Mouse (Mus musculus): Measurements from ENCODE around the gene Senp7. TPM values are rescaled to one million over a fixed set of nuclear protein-coding genes. Genes with fewer than 3 reads are reported as not detected.
A peak's percentile ranks its signal among the peaks of the same experiment; 100 is the strongest.

Senp7 gene
- polyA plus RNA-seq, 1 experiment from 2014 or later, result 10.5 TPM

- H3K27me3 ChIP-seq (replicated peaks; ENCODE audit: control insufficient read depth, insufficient read depth, low read length), result no peaks in the 10 kb centered on the region
- WGBS, result 91% methylated on average over 9 of the region's 9 CpGs
- no peak overlapping the region for H3K27ac ChIP-seq (ENCODE audit: low read depth, low read length)
- ATAC-seq, result no peak
- H3K36me3 ChIP-seq (ENCODE audit: control insufficient read depth, insufficient read depth), result peaks cover 22% of the 10 kb centered on the region
- TF ChIP-seq CTCF (IDR thresholded peaks at IDR 0.05; ENCODE audit: low read depth), result no peak
- no peaks in the 10 kb centered on the region for H3K4me1 ChIP-seq (replicated peaks; ENCODE audit: control insufficient read depth, insufficient read depth, low read length)
- H3K4me2 ChIP-seq (replicated peaks; ENCODE audit: low read depth), result no peak overlapping the region
- H3K9me3 ChIP-seq (ENCODE audit: control insufficient read depth), result no peaks in the 10 kb centered on the region
- H3K4me3 ChIP-seq (ENCODE audit: low read depth, low read length), result no peak overlapping the region
- no peak overlapping the region for H3K9ac ChIP-seq (ENCODE audit: low read depth, low read length)
Observed at GRCm38 (mm10) chr16:56188198-56188597, 140.1 kb downstream of the Senp7 start.

GRCm38 (mm10) chr16:56204051-56204450 lies 155.9 kb downstream of the Senp7 start, which contains the start of gene Impg2:
Gene Impg2 (plus strand): TSS chr16:56204313.
- Histone ChIP-seq H3K27ac (ENCODE audit: low read depth, low read length) (no peak within 1 kb of the TSS), H3K27me3 (replicated peaks; ENCODE audit: control insufficient read depth, insufficient read depth, low read length) (no peaks in the 10 kb centered on the region), H3K4me3 (ENCODE audit: low read depth, low read length) (no peak within 1 kb of the TSS), H3K4me1 (replicated peaks; ENCODE audit: control insufficient read depth, insufficient read depth, low read length) (no peaks in the 10 kb centered on the region), H3K36me3 (ENCODE audit: control insufficient read depth, insufficient read depth) (no peaks in the 10 kb centered on the region), H3K4me2 (replicated peaks; ENCODE audit: low read depth) (no peak within 1 kb of the TSS), H3K9me3 (ENCODE audit: control insufficient read depth) (no peaks in the 10 kb centered on the region), H3K9ac (ENCODE audit: low read depth, low read length) (no peak within 1 kb of the TSS)
- TF ChIP-seq CTCF (IDR thresholded peaks at IDR 0.05; ENCODE audit: low read depth), result no peak
- 60% methylated on average over 6 of the region's 6 CpGs for WGBS
- ATAC-seq, result no peak

GRCm38 (mm10) chr16:56212740-56213139 lies 164.6 kb downstream of the Senp7 start:
- H3K27me3 ChIP-seq (replicated peaks; ENCODE audit: control insufficient read depth, insufficient read depth, low read length), result no peaks in the 10 kb centered on the region
- TF ChIP-seq CTCF (IDR thresholded peaks at IDR 0.05; ENCODE audit: low read depth), result no peak
- no peaks in the 10 kb centered on the region for H3K9me3 ChIP-seq (ENCODE audit: control insufficient read depth)
- ATAC-seq, result no peak
- WGBS, result 57% methylated on average over 3 of the region's 3 CpGs
- H3K9ac ChIP-seq (ENCODE audit: low read depth, low read length), result no peak overlapping the region
- H3K36me3 ChIP-seq (ENCODE audit: control insufficient read depth, insufficient read depth), result no peaks in the 10 kb centered on the region
- no peak overlapping the region for H3K4me2 ChIP-seq (replicated peaks; ENCODE audit: low read depth)
- no peaks in the 10 kb centered on the region for H3K4me1 ChIP-seq (replicated peaks; ENCODE audit: control insufficient read depth, insufficient read depth, low read length)
- H3K4me3 ChIP-seq (ENCODE audit: low read depth, low read length), result no peak overlapping the region
- no peak overlapping the region for H3K27ac ChIP-seq (ENCODE audit: low read depth, low read length)

DNA sequence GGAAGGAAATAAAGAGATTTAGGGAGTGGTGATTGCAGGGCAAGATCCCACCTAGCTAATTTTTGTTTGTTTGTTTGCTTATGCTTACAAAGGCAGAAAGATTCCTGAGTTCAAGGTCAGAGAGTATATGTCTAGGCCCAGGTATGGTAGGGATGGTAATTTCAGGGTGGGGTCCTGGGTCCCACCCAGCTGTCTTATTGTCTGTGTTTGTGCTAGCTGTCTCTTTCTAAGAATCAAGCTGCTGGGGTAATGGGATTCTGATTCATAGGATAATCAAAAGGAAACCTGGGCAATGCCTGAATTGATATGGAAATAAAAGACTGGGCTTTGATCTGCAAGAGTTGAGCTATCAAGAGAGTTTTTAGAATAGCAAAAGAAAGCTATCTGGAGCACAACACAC lies 179.5 kb downstream of the Senp7 start:
- Histone ChIP-seq H3K9ac (ENCODE audit: low read depth, low read length) (no peak overlapping the region), H3K27ac (ENCODE audit: low read depth, low read length) (no peak overlapping the region), H3K4me3 (ENCODE audit: low read depth, low read length) (no peak overlapping the region), H3K9me3 (ENCODE audit: control insufficient read depth) (no peaks in the 10 kb centered on the region), H3K4me2 (replicated peaks; ENCODE audit: low read depth) (no peak overlapping the region), H3K4me1 (replicated peaks; ENCODE audit: control insufficient read depth, insufficient read depth, low read length) (no peaks in the 10 kb centered on the region), H3K27me3 (replicated peaks; ENCODE audit: control insufficient read depth, insufficient read depth, low read length) (no peaks in the 10 kb centered on the region), H3K36me3 (ENCODE audit: control insufficient read depth, insufficient read depth) (no peaks in the 10 kb centered on the region)
- no peak for ATAC-seq
- no peak for TF ChIP-seq CTCF (IDR thresholded peaks at IDR 0.05; ENCODE audit: low read depth)

GRCm38 (mm10) chr16:56229455-56229854 lies 181.3 kb downstream of the Senp7 start:
- ATAC-seq, result no peak
- 26% methylated on average over 2 of the region's 2 CpGs for WGBS

DNA sequence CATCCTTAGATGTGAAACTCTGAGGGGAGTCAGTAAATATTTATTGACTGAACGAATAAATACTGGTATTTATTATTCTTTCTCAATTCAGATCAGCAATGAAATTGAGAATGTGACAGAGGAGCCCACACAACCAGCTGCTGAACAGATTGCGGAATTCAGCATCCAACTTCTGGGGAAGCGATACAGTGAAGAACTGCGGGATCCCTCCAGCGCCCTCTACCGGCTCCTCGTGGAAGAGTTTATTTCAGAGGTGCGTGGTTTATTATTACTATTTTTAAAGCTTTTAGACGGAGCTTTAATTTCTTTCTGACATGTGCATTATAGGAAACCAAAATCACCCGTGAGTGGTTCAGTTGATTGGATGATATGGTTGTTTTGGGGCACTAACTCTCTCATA lies 183.2 kb downstream of the Senp7 start:
- H3K4me3 ChIP-seq (ENCODE audit: low read depth, low read length), result no peak overlapping the region
- H3K9ac ChIP-seq (ENCODE audit: low read depth, low read length), result no peak overlapping the region
- H3K27ac ChIP-seq (ENCODE audit: low read depth, low read length), result no peak overlapping the region
- H3K4me2 ChIP-seq (replicated peaks; ENCODE audit: low read depth), result no peak overlapping the region
- TF ChIP-seq CTCF (IDR thresholded peaks at IDR 0.05; ENCODE audit: low read depth), result peak; percentile 57
- no peaks in the 10 kb centered on the region for H3K9me3 ChIP-seq (ENCODE audit: control insufficient read depth)
- ATAC-seq, result no peak
- H3K27me3 ChIP-seq (replicated peaks; ENCODE audit: control insufficient read depth, insufficient read depth, low read length), result no peaks in the 10 kb centered on the region
- WGBS, result 53% methylated on average over 10 of the region's 10 CpGs
- H3K4me1 ChIP-seq (replicated peaks; ENCODE audit: control insufficient read depth, insufficient read depth, low read length), result no peaks in the 10 kb centered on the region
- no peaks in the 10 kb centered on the region for H3K36me3 ChIP-seq (ENCODE audit: control insufficient read depth, insufficient read depth)

More at GRCm38 (mm10) chr16:56229455-56229854, 181.3 kb downstream of the Senp7 start:
- Histone ChIP-seq H3K27ac (ENCODE audit: low read depth, low read length) (no peak overlapping the region), H3K9ac (ENCODE audit: low read depth, low read length) (no peak overlapping the region), H3K4me2 (replicated peaks; ENCODE audit: low read depth) (no peak overlapping the region), H3K27me3 (replicated peaks; ENCODE audit: control insufficient read depth, insufficient read depth, low read length) (no peaks in the 10 kb centered on the region), H3K36me3 (ENCODE audit: control insufficient read depth, insufficient read depth) (no peaks in the 10 kb centered on the region), H3K4me1 (replicated peaks; ENCODE audit: control insufficient read depth, insufficient read depth, low read length) (no peaks in the 10 kb centered on the region), H3K4me3 (ENCODE audit: low read depth, low read length) (no peak overlapping the region), H3K9me3 (ENCODE audit: control insufficient read depth) (no peaks in the 10 kb centered on the region)
- TF ChIP-seq CTCF (IDR thresholded peaks at IDR 0.05; ENCODE audit: low read depth), result no peak

- Histone ChIP-seq H3K36me3 (ENCODE audit: control insufficient read depth, insufficient read depth) (no peaks in the 10 kb centered on the region), H3K27me3 (replicated peaks; ENCODE audit: control insufficient read depth, insufficient read depth, low read length) (no peaks in the 10 kb centered on the region), H3K4me1 (replicated peaks; ENCODE audit: control insufficient read depth, insufficient read depth, low read length) (no peaks in the 10 kb centered on the region), H3K9me3 (ENCODE audit: control insufficient read depth) (no peaks in the 10 kb centered on the region), H3K4me3 (ENCODE audit: low read depth, low read length) (no peak overlapping the region), H3K9ac (ENCODE audit: low read depth, low read length) (no peak overlapping the region), H3K4me2 (replicated peaks; ENCODE audit: low read depth) (no peak overlapping the region), H3K27ac (ENCODE audit: low read depth, low read length) (no peak overlapping the region)
- no peak for ATAC-seq
- WGBS, result 74% methylated on average over 10 of the region's 10 CpGs
- no peak for TF ChIP-seq CTCF (IDR thresholded peaks at IDR 0.05; ENCODE audit: low read depth)
Observed at GRCm38 (mm10) chr16:56232736-56233135, 184.6 kb downstream of the Senp7 start.

Small RNAs within 50 kb of the gene (microRNA-seq; reads per million reads assigned to microRNA genes)
- not detected for gene Gm24047

Other genes starting within 250 kb of the Senp7 start
- gene Nfkbiz, start 209.4 kb upstream of the Senp7 start, polyA plus RNA-seq (2015; fragmentation: Nextera tagmentation; extraction: Ambion mirVana), result 7.8 and 8.8 TPM in 2 replicates
- gene Nxpe3, start 153.1 kb upstream of the Senp7 start, polyA plus RNA-seq (2015; fragmentation: Nextera tagmentation; extraction: Ambion mirVana), result 0.72 and 1.0 TPM in 2 replicates
- gene Cep97, start 113.5 kb upstream of the Senp7 start, polyA plus RNA-seq (2015; fragmentation: Nextera tagmentation; extraction: Ambion mirVana), result 1.5 and 1.9 TPM in 2 replicates
- 521 and 527 TPM in 2 replicates for gene Rpl24, start 82.1 kb upstream of the Senp7 start, polyA plus RNA-seq (2015; fragmentation: Nextera tagmentation; extraction: Ambion mirVana)
- gene Zbtb11, start 74.5 kb upstream of the Senp7 start, polyA plus RNA-seq (2015; fragmentation: Nextera tagmentation; extraction: Ambion mirVana), result 5.8 and 7.1 TPM in 2 replicates
- gene Pcnp, start 18.6 kb upstream of the Senp7 start, polyA plus RNA-seq (2015; fragmentation: Nextera tagmentation; extraction: Ambion mirVana), result 114 TPM in 2 replicates
- 13.4 and 14.7 TPM in 2 replicates for gene Trmt10c, start 10.5 kb upstream of the Senp7 start, polyA plus RNA-seq (2015; fragmentation: Nextera tagmentation; extraction: Ambion mirVana)
- gene Impg2, start 156.0 kb downstream of the Senp7 start, polyA plus RNA-seq (2015; fragmentation: Nextera tagmentation; extraction: Ambion mirVana), result 0.07 and 0.08 TPM in 2 replicates

All from intestine, postnatal 0 days (tissue).